Mouse (Mus musculus): ENCODE data around the gene Col4a4.

DNA sequence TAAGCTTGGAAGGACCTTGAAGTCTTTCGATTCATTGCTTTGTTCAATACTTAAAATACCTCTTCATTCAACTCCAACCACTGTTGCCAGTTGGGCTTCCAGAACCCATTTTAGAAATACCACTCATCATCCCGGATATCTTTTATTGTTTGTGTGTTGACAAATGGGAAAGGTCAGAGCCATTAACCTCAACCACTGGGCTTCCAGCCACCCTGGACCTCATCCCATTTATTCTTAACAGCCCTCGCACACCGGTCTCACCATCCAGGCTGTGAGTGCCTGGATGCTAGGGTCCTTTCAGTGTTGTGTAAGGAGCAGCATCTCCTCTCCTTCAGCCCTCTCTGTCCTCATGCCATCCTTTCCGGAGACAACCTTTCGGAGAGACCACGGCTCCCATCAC lies 140.6 kb downstream of the Col4a4 start:
- TF ChIP-seq CTCF (IDR thresholded peaks at IDR 0.05) (no peak), POLR2A (IDR thresholded peaks at IDR 0.05; ENCODE audit: insufficient read depth, low read depth, low read length) (no peak), EP300 (IDR thresholded peaks at IDR 0.05; ENCODE audit: insufficient read depth, low read depth, low read length) (0 out of 2 replicates have a peak, but pooled peaks have one; percentile 8)
